Mouse (Mus musculus): ENCODE measurements at regions not wholly inside any gene's neighbourhood (a gene's known extent, or its start where the extent isn't known, plus 50 kb on each side); places are given as distances from the start of the nearest gene placed in this dataset.

DNA sequence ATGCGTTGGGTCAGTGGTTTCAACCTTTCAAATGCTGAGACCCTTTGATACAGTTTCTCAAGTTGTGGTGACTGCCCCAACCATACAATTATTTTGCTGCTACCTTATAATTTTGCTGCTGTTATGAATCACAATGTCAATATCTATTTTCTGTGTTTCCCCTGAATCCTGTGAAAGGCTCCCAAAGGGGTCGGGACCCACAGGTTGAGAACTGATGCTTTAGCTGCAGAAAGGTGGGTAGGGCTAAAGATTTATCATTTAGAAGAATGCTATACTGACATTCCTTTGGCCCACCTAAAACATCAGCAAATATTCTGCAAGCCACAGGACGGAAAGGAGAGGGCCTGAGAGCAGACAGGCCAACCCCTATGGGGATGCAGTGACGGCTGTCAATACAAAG is 77.2 kb upstream of the Barx2 start:
- Histone ChIP-seq H3K9ac (ENCODE audit: insufficient read depth, low read depth) (no peak overlapping the region), H3K36me3 (replicated peaks in 1 of 2; ENCODE audit: control insufficient read depth in 1 of 2, insufficient read depth in 1 of 2, low read length in 1 of 2) (no peaks in the 10 kb centered on the region), H3K4me2 (ENCODE audit: insufficient read depth, low read depth, poor library complexity, severe bottlenecking) (no peak overlapping the region), H3K4me3 (replicated peaks in 1 of 3; ENCODE audit: low read depth in 2 of 3, low read length in 2 of 3, poor library complexity in 1 of 3) (no peak overlapping the region), H3K9me3 (replicated peaks; ENCODE audit: low read length) (no peaks in the 10 kb centered on the region), H3K4me1 (ENCODE audit: control insufficient read depth in 1 of 2, insufficient read depth in 2 of 2) (peaks cover 0 to 3% of the 10 kb centered on the region in 2 experiments; a peak in 1 of 4 replicates), H3K79me2 (replicated peaks; ENCODE audit: control insufficient read depth, extremely low read depth, insufficient read depth, poor library complexity, severe bottlenecking) (no peaks in the 10 kb centered on the region), H3K27ac (ENCODE audit: insufficient read depth, low read depth) (no peak overlapping the region), H3K27me3 (replicated peaks) (no peaks in the 10 kb centered on the region)
- in situ Hi-C loops (cut with MboI; ENCODE audit: low pct_ligation_motif_present, low pct_unique_long_range_greater_than_20kb, low sequenced_read_pairs): no loop called here
- dilution Hi-C loops (cut with MboI; ENCODE audit: extremely low pct_ligation_motif_present, extremely low pct_unique_long_range_greater_than_20kb, low sequenced_read_pairs): no loop called here
- no peak for DNase-seq (ENCODE audit: extremely low read depth)
- TF ChIP-seq ZMIZ1 (IDR thresholded peaks at IDR 0.05; ENCODE audit: low read depth, low read length) (no peak), POLR2AphosphoS2 (IDR thresholded peaks at IDR 0.05; ENCODE audit: low read depth, low read length) (no peak), NELFE (IDR thresholded peaks at IDR 0.05; ENCODE audit: low read depth, low read length) (no peak), ZKSCAN1 (IDR thresholded peaks at IDR 0.05; ENCODE audit: borderline replicate concordance, low read depth, low read length) (no peak), SIN3A (IDR thresholded peaks at IDR 0.05; ENCODE audit: low read length) (no peak), NRF1 (IDR thresholded peaks at IDR 0.05; ENCODE audit: low read depth, low read length) (no peak), UBTF (IDR thresholded peaks at IDR 0.05; ENCODE audit: low read depth, low read length) (no peak), USF1 (IDR thresholded peaks at IDR 0.05; ENCODE audit: low read depth, low read length) (no peak), CHD1 (IDR thresholded peaks at IDR 0.05; ENCODE audit: low read depth, low read length) (no peak), POLR2A (IDR thresholded peaks at IDR 0.05; ENCODE audit: low read depth, low read length) (no peak)

DNA sequence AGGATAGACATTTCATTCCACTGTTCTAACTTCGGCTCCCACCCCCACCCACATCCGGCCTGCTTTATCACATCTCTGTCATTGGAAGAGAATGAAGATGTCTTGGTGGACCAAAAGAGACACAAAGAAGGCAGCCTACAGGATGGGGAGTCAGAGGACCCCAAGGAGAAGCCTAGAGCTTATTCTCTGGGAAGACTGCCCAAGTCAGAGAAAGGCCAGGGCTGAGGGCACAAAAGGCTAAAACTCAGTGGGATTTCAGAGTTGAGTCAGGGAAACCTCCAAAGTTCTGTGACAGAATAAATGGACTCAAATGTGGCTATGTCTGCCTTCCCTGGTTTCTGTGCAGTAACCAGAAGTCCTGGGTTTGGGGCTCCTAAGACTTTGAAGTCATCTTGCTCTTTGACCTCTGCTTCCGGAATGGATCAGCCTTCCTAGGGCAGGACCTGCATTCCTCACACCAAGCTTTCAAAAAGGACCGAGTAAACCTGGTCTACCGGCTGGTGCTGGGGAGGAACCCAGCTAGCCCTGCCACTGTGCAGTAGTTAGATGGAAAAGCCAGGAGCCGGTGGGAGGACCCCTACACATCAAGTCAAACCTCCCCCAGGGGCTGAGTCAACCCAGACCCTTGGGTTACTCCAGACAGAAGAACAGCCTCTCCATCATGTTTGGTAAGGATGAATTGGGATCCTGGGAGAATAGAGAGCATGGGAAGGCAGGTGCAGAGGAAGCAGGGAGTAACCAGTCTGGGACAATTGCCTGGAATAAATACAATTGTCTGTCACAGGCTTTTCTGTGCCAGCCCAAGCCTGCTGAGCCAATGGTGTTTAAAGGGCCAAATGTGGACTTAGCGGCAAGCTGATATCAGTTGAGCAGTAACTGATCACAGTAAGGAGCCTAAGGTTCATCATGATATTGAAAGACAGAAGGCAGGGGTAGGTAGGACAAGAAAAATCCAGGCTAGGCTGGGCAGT is 80.7 kb upstream of the Barx2 start:
- Histone ChIP-seq H3K4me2 (ENCODE audit: insufficient read depth, low read depth, poor library complexity, severe bottlenecking) (no peak overlapping the region), H3K27me3 (replicated peaks) (no peaks in the 10 kb centered on the region), H3K9me3 (replicated peaks; ENCODE audit: low read length) (no peaks in the 10 kb centered on the region), H3K4me3 (replicated peaks in 1 of 3; ENCODE audit: low read depth in 2 of 3, low read length in 2 of 3, poor library complexity in 1 of 3) (no peak overlapping the region), H3K4me1 (ENCODE audit: control insufficient read depth in 1 of 2, insufficient read depth in 2 of 2) (peaks cover 0 to 28% of the 10 kb centered on the region in 2 experiments; a peak in 2 of 4 replicates), H3K9ac (ENCODE audit: insufficient read depth, low read depth) (no peak overlapping the region), H3K79me2 (replicated peaks; ENCODE audit: control insufficient read depth, extremely low read depth, insufficient read depth, poor library complexity, severe bottlenecking) (no peaks in the 10 kb centered on the region), H3K36me3 (replicated peaks in 1 of 2; ENCODE audit: control insufficient read depth in 1 of 2, insufficient read depth in 1 of 2, low read length in 1 of 2) (no peaks in the 10 kb centered on the region), H3K27ac (ENCODE audit: insufficient read depth, low read depth) (no peak overlapping the region)
- DNase-seq (ENCODE audit: extremely low read depth): no peak
- TF ChIP-seq JUND (conservative IDR thresholded peaks at IDR 0.05; ENCODE audit: low read depth, low read length): no peak
- no peak for TF ChIP-seq JUN (IDR thresholded peaks at IDR 0.05; ENCODE audit: insufficient read depth, low read depth, low read length)
- no peak for TF ChIP-seq HCFC1 (IDR thresholded peaks at IDR 0.05; ENCODE audit: low read depth, low read length)
- TF ChIP-seq E2F4 (IDR thresholded peaks at IDR 0.05; ENCODE audit: insufficient replicate concordance, low read depth, low read length): no peak
- TF ChIP-seq KAT2A (IDR thresholded peaks at IDR 0.05; ENCODE audit: insufficient replicate concordance, low read length): no peak
- TF ChIP-seq CHD1 (IDR thresholded peaks at IDR 0.05; ENCODE audit: low read depth, low read length): no peak
- TF ChIP-seq ZC3H11A (IDR thresholded peaks at IDR 0.05; ENCODE audit: low read depth, low read length): no peak
- TF ChIP-seq TCF12 (IDR thresholded peaks at IDR 0.05; ENCODE audit: low read depth, low read length): no peak
- TF ChIP-seq IRF4 (IDR thresholded peaks at IDR 0.05; ENCODE audit: low read depth, low read length): no peak
- TF ChIP-seq GABPA (IDR thresholded peaks at IDR 0.05; ENCODE audit: insufficient replicate concordance, low read depth, low read length): no peak
- no peak for TF ChIP-seq MYC (IDR thresholded peaks at IDR 0.05; ENCODE audit: low read depth, low read length)
- in situ Hi-C loops (cut with MboI; ENCODE audit: low pct_ligation_motif_present, low pct_unique_long_range_greater_than_20kb, low sequenced_read_pairs): no loop called here
- dilution Hi-C loops (cut with MboI; ENCODE audit: extremely low pct_ligation_motif_present, extremely low pct_unique_long_range_greater_than_20kb, low sequenced_read_pairs): no loop called here
